Mouse (Mus musculus) MEL (cell line): ENCODE data around the gene Zfp646. TPM values are rescaled to one million over a fixed set of nuclear protein-coding genes. Genes with fewer than 3 reads are reported as not detected.

ENCODE experiments used
- DNase-seq: peaks from one replicate; pipeline ENCODE4 v3.0.0; 2011; ENCODE audit warnings: low read depth, low spot score
- H3K27ac ChIP-seq: 2 replicates; pipeline ENCODE4 v1.5.1; 2012; ENCODE audit warnings: low read depth, mild to moderate bottlenecking, control low read depth, low read length, moderate library complexity; ENCODE audit not compliant: control insufficient read depth
- H3K27me3 ChIP-seq, 2 experiments: fragments of 150-350 bp in 1 of 2; sonication (generic) in 1 of 2; 2 replicates each; pipeline ENCODE4 v1.6.1; 2012; ENCODE audit warnings: low read length in 2 of 2, mild to moderate bottlenecking in 2 of 2, improper control_type of control experiment in 1 of 2, moderate library complexity in 1 of 2; ENCODE audit not compliant: insufficient read depth in 2 of 2, control insufficient read depth in 1 of 2
- H3K36me3 ChIP-seq, 2 experiments: 2 replicates each; pipeline ENCODE4 v1.6.1; 2012 to 2014; ENCODE audit warnings: low read length in 2 of 2, improper control_type of control experiment in 1 of 2, inconsistent platforms in 1 of 2, mild to moderate bottlenecking in 1 of 2; ENCODE audit not compliant: insufficient read depth in 2 of 2, control insufficient read depth in 1 of 2
- H3K4me1 ChIP-seq, 2 experiments: fragments of 150-350 bp in 1 of 2; sonication (generic) in 1 of 2; 2 replicates each; pipeline ENCODE4 v1.6.1; 2012; ENCODE audit warnings: low read length in 2 of 2, improper control_type of control experiment in 1 of 2, mild to moderate bottlenecking in 1 of 2; ENCODE audit not compliant: insufficient read depth in 2 of 2, control insufficient read depth in 1 of 2
- H3K4me3 ChIP-seq, 2 experiments: fragments of 150-350 bp in 1 of 2; sonication (generic) in 1 of 2; 2 replicates each; pipeline ENCODE4 v1.5.1; 2012; ENCODE audit warnings: low read depth in 2 of 2, low read length in 2 of 2, mild to moderate bottlenecking in 2 of 2, moderate library complexity in 2 of 2, control low read depth in 1 of 2, improper control_type of control experiment in 1 of 2; ENCODE audit not compliant: control insufficient read depth in 1 of 2, insufficient read depth in 1 of 2
- H3K79me2 ChIP-seq: 2 replicates; pipeline ENCODE4 v1.6.1; 2012; ENCODE audit warnings: mild to moderate bottlenecking, low read length, moderate library complexity; ENCODE audit not compliant: control insufficient read depth, poor library complexity, insufficient read depth
- H3K9ac ChIP-seq: 2 replicates; pipeline ENCODE4 v1.6.1; 2012; ENCODE audit warnings: low read depth, mild to moderate bottlenecking, control low read depth, low read length, moderate library complexity; ENCODE audit not compliant: control insufficient read depth, poor library complexity, severe bottlenecking
- H3K9me3 ChIP-seq: fragments of 150-350 bp; sonication (generic); replicated peaks from 2 replicates; pipeline ENCODE4 v1.6.1; 2012; ENCODE audit warnings: mild to moderate bottlenecking, low read length, improper control_type of control experiment, moderate library complexity; ENCODE audit not compliant: insufficient read depth
- BHLHE40 ChIP-seq: IDR thresholded peaks from 2 replicates; pipeline ENCODE4 v1.6.1; 2012; ENCODE audit warnings: low read depth, mild to moderate bottlenecking, inconsistent platforms, low read length, improper control_type of control experiment, borderline replicate concordance
- CHD1 ChIP-seq: IDR thresholded peaks from 2 replicates; pipeline ENCODE4 v1.6.1; 2012; ENCODE audit warnings: low read depth, mild to moderate bottlenecking, inconsistent platforms, low read length, improper control_type of control experiment
- CHD2 ChIP-seq: IDR thresholded peaks from 2 replicates; pipeline ENCODE4 v1.6.1; 2011; ENCODE audit warnings: low read length, improper control_type of control experiment
- E2F4 ChIP-seq: IDR thresholded peaks from 2 replicates; pipeline ENCODE4 v1.6.1; 2011; ENCODE audit warnings: low read depth, low read length, improper control_type of control experiment, borderline replicate concordance
- EP300 ChIP-seq, 2 experiments: IDR thresholded peaks; 2 replicates each; pipeline ENCODE4 v1.6.1; 2011; ENCODE audit warnings: improper control_type of control experiment in 2 of 2, low read length in 2 of 2, low read depth in 1 of 2, mild to moderate bottlenecking in 1 of 2
- GABPA ChIP-seq: IDR thresholded peaks from 2 replicates; pipeline ENCODE4 v1.6.1; 2012; ENCODE audit warnings: low read depth, mild to moderate bottlenecking, inconsistent platforms, low read length, improper control_type of control experiment, moderate library complexity
- GATA1 ChIP-seq: IDR thresholded peaks from 2 replicates; pipeline ENCODE4 v1.6.1; 2011; ENCODE audit warnings: low read depth, low read length, improper control_type of control experiment
- HCFC1 ChIP-seq: IDR thresholded peaks from 2 replicates; pipeline ENCODE4 v1.6.1; 2012; ENCODE audit warnings: low read depth, mild to moderate bottlenecking, inconsistent platforms, low read length, improper control_type of control experiment, moderate library complexity
- JUND ChIP-seq: IDR thresholded peaks from 2 replicates; pipeline ENCODE4 v1.6.1; 2011; ENCODE audit warnings: low read depth, mild to moderate bottlenecking, improper control_type of control experiment, low read length
- KAT2A ChIP-seq: conservative IDR thresholded peaks from 2 replicates; pipeline ENCODE4 v1.6.1; 2012; ENCODE audit warnings: low read depth, low read length, improper control_type of control experiment, inconsistent platforms
- MAFK ChIP-seq: IDR thresholded peaks from 2 replicates; pipeline ENCODE4 v1.6.1; 2011; ENCODE audit warnings: low read depth, mild to moderate bottlenecking, low read length, improper control_type of control experiment, borderline replicate concordance
- MAX ChIP-seq: IDR thresholded peaks from 2 replicates; pipeline ENCODE4 v1.6.1; 2011; ENCODE audit warnings: low read length, improper control_type of control experiment
- MAZ ChIP-seq: IDR thresholded peaks from 2 replicates; pipeline ENCODE4 v1.6.1; 2012; ENCODE audit warnings: low read depth, mild to moderate bottlenecking, inconsistent platforms, low read length, improper control_type of control experiment
- MEF2A ChIP-seq: IDR thresholded peaks from 2 replicates; pipeline ENCODE4 v1.6.1; 2014; ENCODE audit warnings: low read depth, mild to moderate bottlenecking, inconsistent platforms, low read length, improper control_type of control experiment; ENCODE audit not compliant: poor library complexity, insufficient replicate concordance, severe bottlenecking; ENCODE audit errors: extremely low read depth
- MYB ChIP-seq: IDR thresholded peaks from 2 replicates; pipeline ENCODE4 v1.6.1; 2011; ENCODE audit warnings: mild to moderate bottlenecking, low read depth, low read length, improper control_type of control experiment
- MYC ChIP-seq: IDR thresholded peaks from 2 replicates; pipeline ENCODE4 v1.6.1; 2011; ENCODE audit warnings: low read depth, mild to moderate bottlenecking, low read length, improper control_type of control experiment, moderate library complexity
- POLR2AphosphoS5 ChIP-seq: IDR thresholded peaks from 2 replicates; pipeline ENCODE4 v1.6.1; 2012; ENCODE audit warnings: low read depth, borderline replicate concordance, mild to moderate bottlenecking, inconsistent platforms, low read length, moderate library complexity, mixed read lengths
- RAD21 ChIP-seq: IDR thresholded peaks from 2 replicates; pipeline ENCODE4 v1.6.1; 2011; ENCODE audit warnings: mild to moderate bottlenecking, low read depth, low read length, improper control_type of control experiment
- RCOR1 ChIP-seq: IDR thresholded peaks from 2 replicates; pipeline ENCODE4 v1.6.1; 2012; ENCODE audit warnings: low read depth, mild to moderate bottlenecking, inconsistent platforms, low read length, improper control_type of control experiment
- SMC3 ChIP-seq: IDR thresholded peaks from 2 replicates; pipeline ENCODE4 v1.6.1; 2011; ENCODE audit warnings: low read depth, low read length, improper control_type of control experiment
- TAL1 ChIP-seq: IDR thresholded peaks from 2 replicates; pipeline ENCODE4 v1.6.1; 2012; ENCODE audit warnings: mild to moderate bottlenecking, inconsistent platforms, low read length, moderate library complexity, mixed read lengths
- TCF12 ChIP-seq: IDR thresholded peaks from 2 replicates; pipeline ENCODE4 v1.6.1; 2014; ENCODE audit warnings: low read depth, mild to moderate bottlenecking, inconsistent platforms, low read length, improper control_type of control experiment, moderate library complexity
- USF2 ChIP-seq, 2 experiments: IDR thresholded peaks; 2 replicates each; pipeline ENCODE4 v1.6.1; 2011 to 2012; ENCODE audit warnings: improper control_type of control experiment in 2 of 2, low read length in 2 of 2, borderline replicate concordance in 1 of 2, inconsistent platforms in 1 of 2, low read depth in 1 of 2, mild to moderate bottlenecking in 1 of 2; ENCODE audit not compliant: insufficient read depth in 1 of 2
- ZKSCAN1 ChIP-seq: IDR thresholded peaks from 2 replicates; pipeline ENCODE4 v1.6.1; 2012; ENCODE audit warnings: low read depth, mild to moderate bottlenecking, inconsistent platforms, low read length, improper control_type of control experiment, moderate library complexity
- ZMIZ1 ChIP-seq: IDR thresholded peaks from 2 replicates; pipeline ENCODE4 v1.6.1; 2012; ENCODE audit warnings: low read depth, mild to moderate bottlenecking, inconsistent platforms, low read length, improper control_type of control experiment, moderate library complexity
- polyA plus RNA-seq, 2 experiments: library from polyadenylated mRNA; stranded (reverse) in 1 of 2; unstranded in 1 of 2; fragments of >175 nt in 1 of 2; fragments of >200 nt in 1 of 2; gene quantifications; 2 replicates each; pipeline versions ENCODE4 v1.2.1 to v1.2.4; 2012; ENCODE audit warnings: low replicate concordance in 2 of 2, low read depth in 1 of 2; ENCODE audit not compliant: insufficient read length in 2 of 2, insufficient read depth in 1 of 2, missing spikeins in 1 of 2
- total RNA-seq: library from RNA; depleted of rRNA; stranded (reverse); fragments of 300-350 nt; gene quantifications from 2 replicates; pipeline ENCODE4 v1.2.3, GENCODE M21; 2012

Gene Zfp646
- total and polyA plus RNA-seq, 3 experiments, result 35.8 to 38.2 TPM; not detected in 1

DNA sequence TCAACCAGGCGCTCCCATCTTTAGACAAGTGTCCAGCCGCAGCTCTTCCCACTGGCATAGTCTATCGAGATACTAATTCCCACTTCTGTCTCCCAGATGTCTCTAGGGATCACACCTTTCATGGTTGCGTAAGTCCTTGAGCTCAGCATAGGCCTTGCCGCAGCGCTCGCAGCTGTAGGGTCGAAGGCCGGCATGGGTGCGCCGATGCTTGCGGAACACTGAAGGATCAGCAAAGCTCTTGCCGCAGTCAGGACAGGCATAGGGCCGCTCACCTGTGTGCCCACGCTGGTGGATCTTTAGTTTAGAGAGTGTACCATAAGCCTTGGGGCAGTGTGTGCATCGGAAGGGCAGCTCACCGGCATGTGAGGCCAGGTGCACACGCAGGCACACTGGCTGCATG, 8.4 kb upstream of the Zfp646 start:
- Histone ChIP-seq H3K4me1 (peaks cover 6 to 9% of the 10 kb centered on the region in 2 experiments), H3K4me3 (no peak overlapping the region), H3K9ac (no peak overlapping the region), H3K27ac (no peak overlapping the region), H3K36me3 (peaks cover 2 to 9% of the 10 kb centered on the region in 2 experiments; a peak in 3 of 4 replicates), H3K27me3 (no peaks in the 10 kb centered on the region), H3K9me3 (no peaks in the 10 kb centered on the region), H3K79me2 (0 out of 2 replicates have a peak, but pooled peaks cover 6% of the 10 kb centered on the region)
- DNase-seq, result no peak
- TF ChIP-seq MEF2A (no peak), USF2 (IDR thresholded peaks at IDR 0.05; ENCODE audit: borderline replicate concordance in 1 of 2, insufficient read depth in 1 of 2, low read depth in 1 of 2, low read length in 2 of 2) (no peak), CHD2 (no peak), KAT2A (no peak), MAFK (no peak), JUND (no peak), E2F4 (no peak), GABPA (no peak), RCOR1 (no peak), RAD21 (no peak), MYB (no peak), GATA1 (no peak), HCFC1 (no peak), BHLHE40 (no peak), POLR2AphosphoS5 (no peak), ZKSCAN1 (no peak), SMC3 (no peak)

DNA sequence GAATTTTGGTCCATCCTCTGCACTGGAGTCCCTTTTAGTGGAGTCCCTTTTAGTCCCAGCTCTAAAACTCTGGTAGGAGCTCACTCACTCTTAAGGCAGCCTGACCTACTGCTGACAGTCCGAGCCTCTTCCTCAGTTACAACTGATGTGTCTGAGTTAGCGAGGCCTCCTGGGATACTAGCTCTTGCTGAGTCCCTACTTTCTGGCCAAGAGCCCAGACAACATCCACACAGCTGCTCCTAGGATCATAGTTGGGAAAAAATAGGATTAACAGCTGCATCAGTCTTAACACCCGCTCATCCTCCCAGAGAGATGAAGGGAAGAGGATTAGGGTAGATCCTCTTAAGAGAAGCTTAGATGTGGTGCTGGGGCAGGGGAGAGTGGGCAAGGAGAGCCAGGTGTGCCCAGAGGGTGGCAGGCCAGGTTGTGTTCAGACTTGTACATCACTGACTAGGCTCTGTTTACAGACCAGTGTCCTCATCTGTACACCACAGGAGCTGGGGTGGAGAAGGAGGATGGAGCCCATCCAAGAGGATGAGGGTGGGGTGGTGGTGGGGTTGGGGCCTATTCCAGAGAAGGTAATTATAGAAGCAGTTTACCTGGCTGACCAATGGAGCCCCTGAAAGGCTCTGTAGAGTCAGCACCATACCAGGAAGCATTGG, 6.7 kb upstream of the Zfp646 start:
- H3K4me3 ChIP-seq, result no peak overlapping the region
- no peaks in the 10 kb centered on the region for H3K27me3 ChIP-seq
- H3K79me2 ChIP-seq, result peaks cover 8% of the 10 kb centered on the region; the same call in 1 of the 2 replicates
- no peak overlapping the region for H3K9ac ChIP-seq
- no peak overlapping the region for H3K27ac ChIP-seq
- DNase-seq, result no peak
- TF ChIP-seq ZMIZ1 (no peak), CHD1 (no peak), MAFK (no peak), MYC (no peak), MYB (no peak), EP300 (IDR thresholded peaks at IDR 0.05; ENCODE audit: low read depth in 1 of 2, low read length in 2 of 2) (no peak), MAX (no peak), TCF12 (no peak), JUND (no peak), TAL1 (no peak), MAZ (no peak), RCOR1 (no peak), POLR2AphosphoS5 (no peak), GATA1 (no peak), USF2 (IDR thresholded peaks at IDR 0.05; ENCODE audit: borderline replicate concordance in 1 of 2, insufficient read depth in 1 of 2, low read depth in 1 of 2, low read length in 2 of 2) (no peak)
- H3K9me3 ChIP-seq, result no peaks in the 10 kb centered on the region
- peaks cover 6 to 11% of the 10 kb centered on the region in 2 experiments for H3K4me1 ChIP-seq
- peaks cover 2 to 16% of the 10 kb centered on the region in 2 experiments; a peak in 3 of 4 replicates for H3K36me3 ChIP-seq
